Mouse (Mus musculus): Measurements from ENCODE around the gene Nfe2l1. TPM values are rescaled to one million over a fixed set of nuclear protein-coding genes. Genes with fewer than 3 reads are reported as not detected.

Nfe2l1 gene
- polyA plus RNA-seq, 1 experiment from 2014 or later, result 93.9 TPM

DNA sequence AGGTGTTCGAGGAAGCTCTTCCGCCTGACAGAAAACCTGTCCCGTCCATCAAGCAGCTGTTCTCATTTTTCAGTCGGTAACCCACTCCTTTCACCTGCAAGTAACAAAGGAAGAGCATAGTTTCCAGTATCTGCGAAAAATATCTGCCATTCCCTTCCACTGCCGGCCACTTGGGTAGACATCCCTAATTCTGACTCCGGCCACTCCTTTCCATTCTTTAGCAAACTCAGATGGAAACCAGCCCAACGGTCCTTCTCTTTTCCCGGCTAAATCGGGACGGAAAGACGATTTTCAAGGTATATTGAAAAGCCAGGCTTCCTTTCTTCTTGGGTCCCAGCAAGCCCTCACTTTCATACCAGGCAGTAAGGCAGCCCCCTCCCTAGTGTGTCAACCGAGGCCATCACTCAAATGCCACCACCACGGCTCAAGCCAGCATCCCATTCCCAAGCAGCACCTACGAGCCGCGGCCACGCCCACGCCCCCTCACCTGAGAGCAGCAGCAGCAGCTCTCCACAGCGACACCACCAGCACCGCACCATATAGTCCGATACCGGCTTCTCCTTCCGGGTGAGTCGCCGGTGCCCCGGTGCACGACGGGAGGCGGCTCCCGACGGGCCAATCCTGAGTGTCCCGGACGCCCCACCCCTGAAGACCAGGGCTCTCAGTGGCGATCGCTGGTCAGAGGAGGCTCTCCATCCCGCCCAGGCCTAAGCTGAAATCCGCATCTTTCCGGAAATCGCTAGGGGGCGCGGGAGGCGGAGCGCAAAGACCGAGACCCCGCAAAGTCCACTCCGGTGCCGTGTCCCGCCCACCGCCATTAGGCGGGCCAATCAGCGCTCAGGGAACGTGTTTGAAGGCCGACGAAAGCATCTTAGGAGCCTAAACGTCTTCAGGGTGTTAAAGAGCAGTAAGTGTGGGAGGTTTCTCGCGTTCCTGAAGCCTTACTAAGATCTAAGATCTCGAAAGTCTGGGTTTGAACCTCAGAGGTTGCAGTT is 52.5 kb downstream of the Nfe2l1 start, which contains the start of gene Snx11:
TSS of gene Snx11 (minus strand) at position 592 of the 995 bp plus-strand sequence.
- Histone ChIP-seq H3K27me3 (ENCODE audit: insufficient read depth, low read length) (no peaks in the 10 kb centered on the region), H3K4me3 (ENCODE audit: low read length) (peak within 1 kb of the TSS; percentile 82), H3K4me1 (ENCODE audit: insufficient read depth, low read length) (peaks cover 13% of the 10 kb centered on the region), H3K9me3 (ENCODE audit: low read length) (no peaks in the 10 kb centered on the region), H3K9ac (replicated peaks; ENCODE audit: low read length) (peak within 1 kb of the TSS; percentile 72), H3K36me3 (ENCODE audit: insufficient read depth, low read length) (peaks cover 6% of the 10 kb centered on the region), H3K4me2 (replicated peaks; ENCODE audit: low read depth, low read length) (peak within 1 kb of the TSS; percentile 91), H3K27ac (ENCODE audit: low read length) (peak within 1 kb of the TSS; percentile 78)
- ATAC-seq (ENCODE audit: low FRiP score, low TSS enrichment), result peak; percentile 100
- WGBS, result under 1% methylated on average over 59 of the region's 59 CpGs

DNA sequence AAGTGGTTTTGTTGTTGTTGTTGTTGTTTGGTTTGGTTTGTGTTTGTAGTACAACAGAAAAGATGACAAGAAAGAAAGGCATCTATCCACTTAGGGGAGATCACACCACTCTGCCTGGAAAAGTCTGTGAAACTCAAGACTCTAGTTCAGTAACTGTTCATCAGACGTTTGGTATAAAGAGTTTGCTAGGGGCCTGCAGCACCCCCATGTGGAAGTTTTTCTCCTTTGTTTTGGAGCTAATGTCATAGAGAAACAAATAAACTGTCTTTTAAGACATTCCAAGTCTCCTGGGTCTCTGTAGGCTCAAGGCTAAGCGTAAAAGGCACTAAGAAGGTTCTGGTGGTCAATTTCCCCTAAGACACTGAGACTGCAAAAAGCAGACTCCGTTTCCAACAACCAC is 53.7 kb downstream of the Nfe2l1 start:
- peak overlapping the region; percentile 72 for H3K9ac ChIP-seq (replicated peaks; ENCODE audit: low read length)
- peaks cover 17% of the 10 kb centered on the region for H3K36me3 ChIP-seq (ENCODE audit: insufficient read depth, low read length)
- WGBS, result 27% methylated on average over 3 of the region's 3 CpGs
- H3K27ac ChIP-seq (ENCODE audit: low read length), result peak overlapping the region; percentile 59; the same call in 1 of the 2 replicates
- ATAC-seq (ENCODE audit: low FRiP score, low TSS enrichment), result no peak
- peak overlapping the region; percentile 82 for H3K4me3 ChIP-seq (ENCODE audit: low read length)
- H3K4me2 ChIP-seq (replicated peaks; ENCODE audit: low read depth, low read length), result peak overlapping the region; percentile 91
- no peaks in the 10 kb centered on the region for H3K9me3 ChIP-seq (ENCODE audit: low read length)
- no peaks in the 10 kb centered on the region for H3K27me3 ChIP-seq (ENCODE audit: insufficient read depth, low read length)
- peaks cover 13% of the 10 kb centered on the region for H3K4me1 ChIP-seq (ENCODE audit: insufficient read depth, low read length)

DNA sequence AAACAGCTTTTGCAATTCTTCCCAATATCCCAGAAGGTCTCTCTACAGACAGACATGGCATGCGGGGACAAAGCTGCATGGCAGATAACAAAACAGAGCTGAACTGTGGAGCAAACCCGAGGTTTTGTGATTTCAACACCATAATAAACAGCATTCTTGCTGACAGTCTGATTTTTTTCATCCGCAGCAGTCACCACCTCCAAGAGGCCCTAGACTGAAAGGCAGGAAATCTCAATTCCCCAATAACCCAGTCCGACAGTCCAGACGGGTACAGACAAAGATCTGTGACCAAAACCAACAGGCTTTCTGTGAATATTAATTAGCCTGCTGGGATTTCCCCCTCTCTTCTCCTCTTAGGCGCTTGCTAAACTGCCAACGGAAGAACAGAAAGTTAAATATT is 54.1 kb downstream of the Nfe2l1 start:
- Histone ChIP-seq H3K36me3 (ENCODE audit: insufficient read depth, low read length) (peaks cover 21% of the 10 kb centered on the region), H3K27me3 (ENCODE audit: insufficient read depth, low read length) (no peaks in the 10 kb centered on the region), H3K4me2 (replicated peaks; ENCODE audit: low read depth, low read length) (no peak overlapping the region; the same call in 1 of the 2 replicates), H3K27ac (ENCODE audit: low read length) (peak overlapping the region; percentile 59; the same call in 1 of the 2 replicates), H3K9ac (replicated peaks; ENCODE audit: low read length) (no peak overlapping the region), H3K4me1 (ENCODE audit: insufficient read depth, low read length) (peaks cover 13% of the 10 kb centered on the region), H3K9me3 (ENCODE audit: low read length) (no peaks in the 10 kb centered on the region), H3K4me3 (ENCODE audit: low read length) (no peak overlapping the region)
- WGBS, result 52% methylated on average over 7 of the region's 7 CpGs
- no peak for ATAC-seq (ENCODE audit: low FRiP score, low TSS enrichment)

DNA sequence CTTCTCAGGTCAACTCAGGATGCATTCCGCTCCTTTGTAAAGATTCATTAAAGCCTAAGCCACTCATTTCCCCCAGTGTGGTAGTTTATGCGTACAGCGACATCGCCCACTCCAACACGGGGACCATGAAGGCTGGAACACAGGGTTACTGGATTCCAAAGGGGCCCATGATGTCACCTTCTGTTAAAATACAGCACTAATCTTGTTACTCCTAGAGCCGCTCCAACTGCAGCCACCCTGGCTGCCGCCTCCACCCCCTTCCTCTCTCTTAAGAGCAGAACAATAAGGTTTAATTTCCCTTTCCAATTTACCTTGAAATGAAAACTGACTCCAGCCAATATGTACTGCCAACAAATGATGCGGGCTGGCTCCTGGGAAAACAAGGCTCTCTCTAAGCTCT is 54.7 kb downstream of the Nfe2l1 start:
- 68% methylated on average over 8 of the region's 8 CpGs for WGBS
- no peak for ATAC-seq (ENCODE audit: low FRiP score, low TSS enrichment)
- H3K9me3 ChIP-seq (ENCODE audit: low read length), result no peaks in the 10 kb centered on the region

DNA sequence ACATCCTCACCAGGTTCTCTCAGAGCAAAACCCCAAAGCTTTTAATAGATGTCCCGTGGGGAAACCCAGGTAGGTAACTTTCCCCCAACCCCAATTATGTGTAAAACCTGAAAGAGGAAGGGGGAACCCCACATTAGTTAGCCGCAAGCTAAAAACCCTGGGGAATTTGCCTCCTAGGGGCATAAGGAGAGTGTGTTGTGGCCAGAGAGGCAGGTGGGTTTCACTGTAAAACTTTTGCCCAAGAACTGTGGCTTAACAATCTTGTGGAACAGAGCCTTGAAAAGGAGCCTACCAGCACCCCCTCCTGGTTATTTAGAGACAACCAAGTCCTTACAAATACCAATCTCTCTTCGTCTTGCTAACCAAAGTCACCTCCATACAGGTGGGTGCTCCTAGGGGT is 55.2 kb downstream of the Nfe2l1 start:
- Histone ChIP-seq H3K4me3 (ENCODE audit: low read length) (no peak overlapping the region), H3K9me3 (ENCODE audit: low read length) (no peaks in the 10 kb centered on the region), H3K4me2 (replicated peaks; ENCODE audit: low read depth, low read length) (no peak overlapping the region), H3K9ac (replicated peaks; ENCODE audit: low read length) (no peak overlapping the region), H3K4me1 (ENCODE audit: insufficient read depth, low read length) (peaks cover 13% of the 10 kb centered on the region), H3K27ac (ENCODE audit: low read length) (no peak overlapping the region), H3K27me3 (ENCODE audit: insufficient read depth, low read length) (no peaks in the 10 kb centered on the region), H3K36me3 (ENCODE audit: insufficient read depth, low read length) (peaks cover 33% of the 10 kb centered on the region)
- ATAC-seq (ENCODE audit: low FRiP score, low TSS enrichment), result no peak
- 75% methylated on average over 3 of the region's 3 CpGs for WGBS

More for the DNA sequence above, 54.7 kb downstream of the Nfe2l1 start:
- Histone ChIP-seq H3K4me2 (replicated peaks; ENCODE audit: low read depth, low read length) (no peak overlapping the region), H3K4me3 (ENCODE audit: low read length) (no peak overlapping the region), H3K9ac (replicated peaks; ENCODE audit: low read length) (no peak overlapping the region), H3K36me3 (ENCODE audit: insufficient read depth, low read length) (peaks cover 27% of the 10 kb centered on the region), H3K27ac (ENCODE audit: low read length) (no peak overlapping the region; the same call in 1 of the 2 replicates), H3K27me3 (ENCODE audit: insufficient read depth, low read length) (no peaks in the 10 kb centered on the region), H3K4me1 (ENCODE audit: insufficient read depth, low read length) (peaks cover 13% of the 10 kb centered on the region)

DNA sequence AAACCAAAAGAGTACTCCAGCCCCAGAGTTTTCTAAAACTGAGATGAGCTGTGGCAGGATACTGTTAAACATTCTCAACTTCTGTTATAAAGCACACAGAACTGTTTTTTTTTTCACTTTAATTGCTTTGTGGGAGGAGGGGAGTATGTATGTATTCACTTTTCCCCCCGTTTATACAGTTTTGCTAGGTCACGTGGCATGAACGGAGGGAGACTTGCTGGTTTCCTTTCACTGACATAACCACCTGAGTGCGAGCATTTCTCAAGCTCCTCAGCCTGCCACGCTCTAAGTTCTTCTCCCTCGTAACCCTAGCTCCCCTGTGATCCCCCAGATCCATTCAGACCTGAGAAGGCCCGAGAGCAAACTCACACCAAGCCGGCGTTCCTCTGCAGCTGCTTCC is 57.4 kb downstream of the Nfe2l1 start:
- Histone ChIP-seq H3K4me1 (ENCODE audit: insufficient read depth, low read length) (peaks cover 19% of the 10 kb centered on the region), H3K9me3 (ENCODE audit: low read length) (no peaks in the 10 kb centered on the region), H3K4me2 (replicated peaks; ENCODE audit: low read depth, low read length) (no peak overlapping the region), H3K36me3 (ENCODE audit: insufficient read depth, low read length) (peaks cover 40% of the 10 kb centered on the region), H3K4me3 (ENCODE audit: low read length) (no peak overlapping the region), H3K27ac (ENCODE audit: low read length) (no peak overlapping the region), H3K27me3 (ENCODE audit: insufficient read depth, low read length) (no peaks in the 10 kb centered on the region), H3K9ac (replicated peaks; ENCODE audit: low read length) (no peak overlapping the region)
- no peak for ATAC-seq (ENCODE audit: low FRiP score, low TSS enrichment)
- WGBS, result 88% methylated on average over 9 of the region's 9 CpGs

DNA sequence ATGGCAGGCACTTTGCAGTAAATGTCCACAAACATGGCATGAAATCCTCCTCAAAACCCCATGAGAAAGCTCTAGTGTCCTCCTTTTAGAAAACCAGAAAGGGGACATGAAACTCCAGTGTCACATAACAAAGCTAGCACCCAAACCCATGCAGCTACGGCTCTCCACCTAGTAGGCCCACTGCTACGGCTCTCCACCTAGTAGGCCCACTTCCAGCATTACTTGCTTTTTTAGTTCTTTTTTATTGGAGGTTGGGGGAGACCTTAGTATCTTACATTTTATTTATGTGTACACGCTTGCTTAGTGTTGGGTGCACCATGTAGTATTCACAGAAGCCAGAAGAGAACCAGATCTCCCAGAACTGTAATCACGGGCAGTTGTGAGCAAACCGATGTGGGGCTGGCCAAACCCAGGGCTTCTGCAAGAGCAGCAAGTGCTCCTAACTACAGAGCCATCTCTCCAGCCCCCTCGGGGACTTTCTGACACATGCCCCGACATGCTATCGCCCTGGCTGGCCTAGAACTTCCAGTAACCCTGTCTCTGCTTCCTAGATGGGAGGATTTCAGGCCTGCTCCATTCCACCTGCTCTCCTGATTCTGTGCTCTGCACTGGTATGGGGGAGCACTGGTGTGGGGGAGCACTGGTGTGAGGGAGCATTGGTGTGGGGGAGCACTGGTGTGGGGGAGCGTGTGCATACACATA is 58.3 kb downstream of the Nfe2l1 start:
- H3K9ac ChIP-seq (replicated peaks; ENCODE audit: low read length), result no peak overlapping the region
- H3K4me3 ChIP-seq (ENCODE audit: low read length), result no peak overlapping the region
- H3K9me3 ChIP-seq (ENCODE audit: low read length), result no peaks in the 10 kb centered on the region
- no peaks in the 10 kb centered on the region for H3K27me3 ChIP-seq (ENCODE audit: insufficient read depth, low read length)
- no peak overlapping the region for H3K27ac ChIP-seq (ENCODE audit: low read length)
- H3K4me2 ChIP-seq (replicated peaks; ENCODE audit: low read depth, low read length), result no peak overlapping the region
- peaks cover 40% of the 10 kb centered on the region for H3K36me3 ChIP-seq (ENCODE audit: insufficient read depth, low read length)
- ATAC-seq (ENCODE audit: low FRiP score, low TSS enrichment), result no peak
- H3K4me1 ChIP-seq (ENCODE audit: insufficient read depth, low read length), result peaks cover 15% of the 10 kb centered on the region
- 95% methylated on average over 9 of the region's 9 CpGs for WGBS

DNA sequence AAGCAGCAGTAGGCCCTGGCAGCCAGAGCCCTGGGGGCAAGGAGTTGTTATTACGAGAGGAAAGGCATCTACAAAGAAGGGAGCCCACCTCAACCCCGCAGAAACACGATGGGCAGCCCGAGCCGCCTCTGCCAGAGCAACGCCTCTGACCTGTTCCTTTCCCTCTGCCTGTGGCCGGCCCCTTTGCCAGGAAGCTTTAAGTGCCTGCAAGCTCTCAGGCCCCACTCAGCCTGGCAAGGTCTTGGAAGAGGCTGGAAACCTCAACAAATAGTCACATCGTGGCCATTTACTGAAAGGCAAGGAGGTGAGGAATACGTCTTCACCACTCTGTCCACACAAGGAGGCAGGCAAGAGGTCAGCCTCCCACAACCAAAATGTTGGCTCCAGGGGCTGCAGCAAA is 61.5 kb downstream of the Nfe2l1 start:
- peaks cover 40% of the 10 kb centered on the region for H3K36me3 ChIP-seq (ENCODE audit: insufficient read depth, low read length)
- 56% methylated on average over 9 of the region's 9 CpGs for WGBS
- H3K27ac ChIP-seq (ENCODE audit: low read length), result 0 out of 2 replicates have a peak overlapping the region, but pooled peaks have one; percentile 2
- no peaks in the 10 kb centered on the region for H3K9me3 ChIP-seq (ENCODE audit: low read length)
- H3K4me3 ChIP-seq (ENCODE audit: low read length), result no peak overlapping the region
- no peak overlapping the region for H3K4me2 ChIP-seq (replicated peaks; ENCODE audit: low read depth, low read length)
- H3K4me1 ChIP-seq (ENCODE audit: insufficient read depth, low read length), result peaks cover 8% of the 10 kb centered on the region; the same call in 1 of the 2 replicates
- no peak for ATAC-seq (ENCODE audit: low FRiP score, low TSS enrichment)
- H3K27me3 ChIP-seq (ENCODE audit: insufficient read depth, low read length), result no peaks in the 10 kb centered on the region
- peak overlapping the region; percentile 27; the same call in 1 of the 2 replicates for H3K9ac ChIP-seq (replicated peaks; ENCODE audit: low read length)
